Mouse (Mus musculus): ENCODE data around the gene Dock8. TPM values are rescaled to one million over a fixed set of nuclear protein-coding genes. Genes with fewer than 3 reads are reported as not detected.
A peak's percentile ranks its signal among the peaks of the same experiment; 100 is the strongest.

The Dock8 gene
- total RNA-seq, 1 experiment: 0.49 TPM

DNA sequence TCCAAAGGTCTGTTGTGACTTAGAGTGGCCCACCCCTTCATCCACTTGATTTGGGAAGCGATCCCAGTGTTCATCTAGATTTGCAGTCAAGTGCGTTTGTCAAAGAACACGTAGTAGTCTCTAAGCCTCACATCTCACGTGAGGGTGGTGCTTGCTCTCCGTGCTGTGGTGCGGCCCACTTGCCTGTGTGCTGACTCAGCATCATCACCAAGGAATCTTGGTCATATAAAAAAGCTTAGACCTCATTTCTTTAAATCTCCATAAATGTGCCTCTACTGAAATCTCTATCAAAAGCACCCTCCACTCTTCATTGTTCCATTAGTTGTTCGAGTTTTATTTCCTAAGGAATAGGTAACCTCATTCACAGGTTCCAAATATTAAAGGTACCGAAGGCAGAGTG, 107.0 kb downstream of the Dock8 start:
- H3K4me3 ChIP-seq (ENCODE audit: insufficient read depth in 1 of 2, low read depth in 1 of 2, low read length in 2 of 2, poor library complexity in 1 of 2, severe bottlenecking in 1 of 2): no peak overlapping the region
- no peaks in the 10 kb centered on the region for H3K9me3 ChIP-seq (ENCODE audit: control insufficient read depth, insufficient read depth, low read depth, low read length)
- no peak overlapping the region for H3K9ac ChIP-seq (ENCODE audit: insufficient read depth, low read depth, low read length, poor library complexity, severe bottlenecking)
- H3K36me3 ChIP-seq (ENCODE audit: control insufficient read depth, insufficient read depth, low read length, poor library complexity, severe bottlenecking): no peaks in the 10 kb centered on the region
- DNase-seq (ENCODE audit: low read depth, low spot score): no peak
- H3K27ac ChIP-seq (ENCODE audit: insufficient read depth, low read depth, low read length, poor library complexity, severe bottlenecking): no peak overlapping the region
- H3K4me1 ChIP-seq (ENCODE audit: control insufficient read depth in 2 of 2, insufficient read depth in 2 of 2, low read length in 2 of 2, poor library complexity in 1 of 2): no peaks in the 10 kb centered on the region
- in situ Hi-C loops (cut with MboI; ENCODE audit: low sequenced_read_pairs in 2 of 2, unreplicated experiment in 2 of 2): loop anchor here in 1 of 2 experiments (10.0 kb wide), 1 partner anchor 528 kb away; no protein-coding TSS in a partner anchor
- no peak for TF ChIP-seq ZC3H11A (IDR thresholded peaks at IDR 0.05; ENCODE audit: borderline replicate concordance, low read depth, low read length)
- no peak for TF ChIP-seq HCFC1 (IDR thresholded peaks at IDR 0.05; ENCODE audit: borderline replicate concordance, insufficient read depth, low read length)
- peak; percentile 75 for TF ChIP-seq MAFK (IDR thresholded peaks at IDR 0.05; ENCODE audit: insufficient read depth, low read depth, low read length)

DNA sequence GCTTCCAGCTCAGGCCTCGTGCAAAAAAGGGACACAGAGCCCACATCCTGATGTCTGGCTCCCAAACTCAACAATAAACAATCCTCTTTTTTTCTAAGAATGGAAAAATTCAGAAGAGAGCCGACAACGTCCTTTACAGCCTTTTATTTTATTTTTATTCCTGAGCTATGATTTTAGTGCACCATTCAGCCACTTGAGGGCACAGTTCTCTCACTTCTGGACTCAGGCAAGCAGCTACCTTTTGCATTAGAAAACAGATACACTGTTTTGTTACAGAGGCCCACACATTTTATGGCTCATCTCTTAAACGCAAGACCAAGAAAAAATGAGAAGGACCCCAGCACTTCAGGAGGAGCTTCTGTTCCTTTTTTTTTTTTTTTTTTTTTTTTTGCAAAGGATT, 108.1 kb downstream of the Dock8 start:
- H3K27ac ChIP-seq (ENCODE audit: insufficient read depth, low read depth, low read length, poor library complexity, severe bottlenecking): no peak overlapping the region
- DNase-seq (ENCODE audit: low read depth, low spot score): peak; percentile 16
- no peaks in the 10 kb centered on the region for H3K9me3 ChIP-seq (ENCODE audit: control insufficient read depth, insufficient read depth, low read depth, low read length)
- no peak overlapping the region for H3K9ac ChIP-seq (ENCODE audit: insufficient read depth, low read depth, low read length, poor library complexity, severe bottlenecking)
- in situ Hi-C loops (cut with MboI; ENCODE audit: low sequenced_read_pairs in 2 of 2, unreplicated experiment in 2 of 2): loop anchor here in 1 of 2 experiments (10.0 kb wide), 1 partner anchor 527 kb away; no protein-coding TSS in a partner anchor
- H3K4me3 ChIP-seq (ENCODE audit: insufficient read depth in 1 of 2, low read depth in 1 of 2, low read length in 2 of 2, poor library complexity in 1 of 2, severe bottlenecking in 1 of 2): no peak overlapping the region
- TF ChIP-seq ZC3H11A (IDR thresholded peaks at IDR 0.05; ENCODE audit: borderline replicate concordance, low read depth, low read length) (peak; percentile 73; the same call in 1 of the 2 replicates), MAFK (IDR thresholded peaks at IDR 0.05; ENCODE audit: insufficient read depth, low read depth, low read length) (no peak)
- H3K4me1 ChIP-seq (ENCODE audit: control insufficient read depth in 2 of 2, insufficient read depth in 2 of 2, low read length in 2 of 2, poor library complexity in 1 of 2): no peaks in the 10 kb centered on the region
- H3K36me3 ChIP-seq (ENCODE audit: control insufficient read depth, insufficient read depth, low read length, poor library complexity, severe bottlenecking): no peaks in the 10 kb centered on the region

DNA sequence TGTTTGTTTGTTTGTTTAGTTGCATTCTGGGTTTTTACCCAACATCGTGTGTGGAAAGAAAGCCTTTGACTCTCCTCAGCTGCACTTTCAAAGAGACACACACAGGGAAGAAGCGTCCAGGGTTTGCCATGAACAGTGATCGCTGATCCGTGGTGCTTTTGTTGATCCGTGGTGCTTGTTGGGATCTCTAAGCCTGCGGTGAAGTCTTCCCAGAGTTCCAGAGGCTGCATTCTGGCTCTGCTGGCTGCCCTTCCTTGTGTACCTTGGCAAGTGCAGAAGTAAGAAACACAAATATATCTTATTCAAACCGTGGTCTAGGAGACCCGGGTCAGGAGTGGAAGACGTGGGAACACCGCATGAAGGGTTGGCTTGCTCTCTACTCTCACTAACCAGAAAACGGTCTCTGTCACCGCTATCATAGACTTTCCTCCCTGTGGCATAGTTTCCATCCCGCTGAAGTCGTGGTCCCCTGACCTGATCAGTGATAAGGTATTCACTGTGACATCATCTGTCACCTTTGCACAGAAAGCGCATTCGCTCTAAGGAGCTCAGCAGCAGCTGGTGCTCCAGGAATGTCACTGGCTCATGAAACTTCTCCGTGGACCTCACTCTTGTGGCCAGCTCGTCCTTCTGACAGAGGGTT, 112.4 kb downstream of the Dock8 start:
- DNase-seq (ENCODE audit: low read depth, low spot score): no peak
- Histone ChIP-seq H3K9ac (ENCODE audit: insufficient read depth, low read depth, low read length, poor library complexity, severe bottlenecking) (no peak overlapping the region), H3K4me1 (ENCODE audit: control insufficient read depth in 2 of 2, insufficient read depth in 2 of 2, low read length in 2 of 2, poor library complexity in 1 of 2) (no peaks in the 10 kb centered on the region), H3K36me3 (ENCODE audit: control insufficient read depth, insufficient read depth, low read length, poor library complexity, severe bottlenecking) (no peaks in the 10 kb centered on the region), H3K4me3 (ENCODE audit: insufficient read depth in 1 of 2, low read depth in 1 of 2, low read length in 2 of 2, poor library complexity in 1 of 2, severe bottlenecking in 1 of 2) (no peak overlapping the region), H3K9me3 (ENCODE audit: control insufficient read depth, insufficient read depth, low read depth, low read length) (no peaks in the 10 kb centered on the region), H3K27ac (ENCODE audit: insufficient read depth, low read depth, low read length, poor library complexity, severe bottlenecking) (no peak overlapping the region)
- in situ Hi-C loops (cut with MboI; ENCODE audit: low sequenced_read_pairs in 2 of 2, unreplicated experiment in 2 of 2): no loop called here
- TF ChIP-seq ZNF384 (IDR thresholded peaks at IDR 0.05; ENCODE audit: low read depth, low read length) (no peak), ZC3H11A (IDR thresholded peaks at IDR 0.05; ENCODE audit: borderline replicate concordance, low read depth, low read length) (no peak)

DNA sequence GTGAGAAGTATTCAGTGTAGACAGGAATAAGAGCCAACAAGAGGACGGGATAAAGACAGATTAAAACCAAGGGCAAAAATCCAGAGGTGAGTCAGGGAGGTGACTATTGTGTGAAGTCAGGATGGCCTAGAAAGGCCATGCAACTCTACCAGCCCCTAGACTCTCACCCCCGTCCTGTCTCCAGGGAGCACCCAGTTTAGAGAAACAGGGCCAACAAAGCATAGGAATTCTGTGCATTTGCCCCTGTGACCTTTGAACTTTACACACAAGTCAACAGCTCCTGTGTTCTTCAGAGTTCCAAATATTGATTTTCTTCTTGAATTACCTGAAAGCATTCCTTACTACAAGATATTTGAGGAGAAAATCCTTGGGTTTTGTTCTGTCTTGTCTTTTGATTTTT, 117.6 kb downstream of the Dock8 start:
- Histone ChIP-seq H3K4me1 (ENCODE audit: control insufficient read depth in 2 of 2, insufficient read depth in 2 of 2, low read length in 2 of 2, poor library complexity in 1 of 2) (no peaks in the 10 kb centered on the region), H3K4me3 (ENCODE audit: insufficient read depth in 1 of 2, low read depth in 1 of 2, low read length in 2 of 2, poor library complexity in 1 of 2, severe bottlenecking in 1 of 2) (no peak overlapping the region), H3K36me3 (ENCODE audit: control insufficient read depth, insufficient read depth, low read length, poor library complexity, severe bottlenecking) (no peaks in the 10 kb centered on the region), H3K9me3 (ENCODE audit: control insufficient read depth, insufficient read depth, low read depth, low read length) (no peaks in the 10 kb centered on the region), H3K9ac (ENCODE audit: insufficient read depth, low read depth, low read length, poor library complexity, severe bottlenecking) (no peak overlapping the region), H3K27ac (ENCODE audit: insufficient read depth, low read depth, low read length, poor library complexity, severe bottlenecking) (no peak overlapping the region)
- TF ChIP-seq MAFK (IDR thresholded peaks at IDR 0.05; ENCODE audit: insufficient read depth, low read depth, low read length): no peak
- no peak for TF ChIP-seq ZNF384 (IDR thresholded peaks at IDR 0.05; ENCODE audit: low read depth, low read length)
- no peak for TF ChIP-seq HCFC1 (IDR thresholded peaks at IDR 0.05; ENCODE audit: borderline replicate concordance, insufficient read depth, low read length)
- TF ChIP-seq ZC3H11A (IDR thresholded peaks at IDR 0.05; ENCODE audit: borderline replicate concordance, low read depth, low read length): no peak
- no peak for TF ChIP-seq CHD2 (IDR thresholded peaks at IDR 0.05; ENCODE audit: low read depth, low read length)
- in situ Hi-C loops (cut with MboI; ENCODE audit: low sequenced_read_pairs in 2 of 2, unreplicated experiment in 2 of 2): no loop called here
- DNase-seq (ENCODE audit: low read depth, low spot score): no peak

DNA sequence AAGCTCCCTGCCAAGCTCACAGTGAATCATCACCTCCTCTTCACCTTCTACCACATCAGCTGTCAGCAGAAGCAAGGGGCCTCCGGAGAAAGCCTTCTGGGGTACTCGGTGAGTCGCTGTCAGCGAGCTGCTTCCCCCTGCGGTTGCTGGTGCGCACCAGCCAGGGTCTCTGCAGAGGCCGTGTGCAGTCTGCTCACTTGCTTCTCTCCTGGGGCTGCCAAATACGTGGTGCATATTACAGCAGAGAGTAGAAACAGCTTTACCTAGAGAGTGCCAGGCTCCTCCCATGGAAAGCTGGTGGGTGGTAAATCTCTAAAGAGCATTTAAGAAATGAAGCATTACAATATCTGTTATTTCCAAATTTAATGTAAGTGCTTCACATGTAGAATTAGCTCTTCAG, 123.1 kb downstream of the Dock8 start:
- Histone ChIP-seq H3K4me3 (ENCODE audit: insufficient read depth in 1 of 2, low read depth in 1 of 2, low read length in 2 of 2, poor library complexity in 1 of 2, severe bottlenecking in 1 of 2) (no peak overlapping the region), H3K4me1 (ENCODE audit: control insufficient read depth in 2 of 2, insufficient read depth in 2 of 2, low read length in 2 of 2, poor library complexity in 1 of 2) (no peaks in the 10 kb centered on the region), H3K9me3 (ENCODE audit: control insufficient read depth, insufficient read depth, low read depth, low read length) (no peaks in the 10 kb centered on the region), H3K9ac (ENCODE audit: insufficient read depth, low read depth, low read length, poor library complexity, severe bottlenecking) (no peak overlapping the region), H3K36me3 (ENCODE audit: control insufficient read depth, insufficient read depth, low read length, poor library complexity, severe bottlenecking) (no peaks in the 10 kb centered on the region), H3K27ac (ENCODE audit: insufficient read depth, low read depth, low read length, poor library complexity, severe bottlenecking) (no peak overlapping the region)
- TF ChIP-seq ZNF384 (IDR thresholded peaks at IDR 0.05; ENCODE audit: low read depth, low read length) (no peak), CHD2 (IDR thresholded peaks at IDR 0.05; ENCODE audit: low read depth, low read length) (no peak), HCFC1 (IDR thresholded peaks at IDR 0.05; ENCODE audit: borderline replicate concordance, insufficient read depth, low read length) (no peak), ZC3H11A (IDR thresholded peaks at IDR 0.05; ENCODE audit: borderline replicate concordance, low read depth, low read length) (no peak), MAFK (IDR thresholded peaks at IDR 0.05; ENCODE audit: insufficient read depth, low read depth, low read length) (no peak)
- in situ Hi-C loops (cut with MboI; ENCODE audit: low sequenced_read_pairs in 2 of 2, unreplicated experiment in 2 of 2): loop anchor here (10.0 kb wide), 2 partner anchors 212 to 322 kb away; no protein-coding TSS in a partner anchor
- no peak for DNase-seq (ENCODE audit: low read depth, low spot score)

All from ES-E14 (cell line).